Mouse (Mus musculus) limb, embryonic 14.5 days (tissue): ENCODE data around the gene Mycbpap. TPM values are rescaled to one million over a fixed set of nuclear protein-coding genes. Genes with fewer than 3 reads are reported as not detected.

Experiments used
- ATAC-seq: fragments of 200-750 bp; cut with Nextera tagmentation; 2 replicates; pipeline ENCODE4 v1.8.0; 2017; ENCODE audit warnings: low read depth, moderate number of reproducible peaks, moderate TSS enrichment; ENCODE audit not compliant: low FRiP score
- DNase-seq: peaks from one replicate; pipeline ENCODE4 v3.0.0-alpha.2; 2015; ENCODE audit warnings: low spot score
- H3K27ac ChIP-seq: fragments of 300-500 bp; sonication (generic); replicated peaks from 2 replicates; pipeline ENCODE4 v1.5.1; 2014; ENCODE audit warnings: low read depth, mild to moderate bottlenecking, low read length, moderate library complexity, mixed read lengths
- H3K27me3 ChIP-seq: fragments of 300-500 bp; sonication (generic); 2 replicates; pipeline ENCODE4 v1.6.1; 2014; ENCODE audit warnings: low read length, mixed read lengths; ENCODE audit not compliant: control insufficient read depth, insufficient read depth
- H3K36me3 ChIP-seq: fragments of 300-500 bp; sonication (generic); 2 replicates; pipeline ENCODE4 v1.6.1; 2014; ENCODE audit warnings: mild to moderate bottlenecking, low read length, moderate library complexity, mixed read lengths; ENCODE audit not compliant: control insufficient read depth, insufficient read depth
- H3K4me1 ChIP-seq: fragments of 300-500 bp; sonication (generic); 2 replicates; pipeline ENCODE4 v1.6.1; 2014; ENCODE audit warnings: antibody characterized with exemption, low read length, mixed read lengths; ENCODE audit not compliant: control insufficient read depth, insufficient read depth
- H3K4me2 ChIP-seq: fragments of 300-500 bp; sonication (generic); replicated peaks from 2 replicates; pipeline ENCODE4 v1.6.1; 2014; ENCODE audit warnings: low read depth, mild to moderate bottlenecking, low read length, moderate library complexity; ENCODE audit not compliant: severe bottlenecking
- H3K4me3 ChIP-seq: fragments of 300-500 bp; sonication (generic); replicated peaks from 2 replicates; pipeline ENCODE4 v1.5.1; 2014; ENCODE audit warnings: low read length
- H3K9ac ChIP-seq: fragments of 300-500 bp; sonication (generic); 2 replicates; pipeline ENCODE4 v1.6.1; 2014; ENCODE audit warnings: mild to moderate bottlenecking, low read depth, low read length, moderate library complexity; ENCODE audit not compliant: severe bottlenecking
- H3K9me3 ChIP-seq: fragments of 300-500 bp; sonication (generic); 2 replicates; pipeline ENCODE4 v1.6.1; 2016; ENCODE audit warnings: low read length; ENCODE audit not compliant: control insufficient read depth
- POLR2A ChIP-seq: fragments of 200-500 bp; IDR thresholded peaks from 2 replicates; pipeline ENCODE4 v1.8.0; 2012; ENCODE audit warnings: inconsistent platforms, mild to moderate bottlenecking, moderate library complexity, borderline replicate concordance; ENCODE audit not compliant: insufficient read depth, insufficient read length; ENCODE audit errors: extremely low read depth
- WGBS: fragments of 180-500 bp; shearing (Covaris S2); extraction: QIAGEN DNeasy Blood & Tissue Kit; methylation state at CpG from one replicate; pipeline ENCODE4 v1.1.7; 2014; 5-methylcytosine and 5-hydroxymethylcytosine counted together
- polyA plus RNA-seq, 2 experiments: library from polyadenylated mRNA; depleted of rRNA in 1 of 2; stranded (reverse) in 1 of 2; unstranded in 1 of 2; fragments of >200 nt; fragmentation: Nextera tagmentation in 1 of 2; extraction: Ambion mirVana in 1 of 2; gene quantifications; 2 replicates each; pipeline versions ENCODE4 v1.2.1 to v1.2.3; 2012 to 2014

The Mycbpap gene
- polyA plus RNA-seq, 2 experiments, result 1.2 to 2.6 TPM

DNA sequence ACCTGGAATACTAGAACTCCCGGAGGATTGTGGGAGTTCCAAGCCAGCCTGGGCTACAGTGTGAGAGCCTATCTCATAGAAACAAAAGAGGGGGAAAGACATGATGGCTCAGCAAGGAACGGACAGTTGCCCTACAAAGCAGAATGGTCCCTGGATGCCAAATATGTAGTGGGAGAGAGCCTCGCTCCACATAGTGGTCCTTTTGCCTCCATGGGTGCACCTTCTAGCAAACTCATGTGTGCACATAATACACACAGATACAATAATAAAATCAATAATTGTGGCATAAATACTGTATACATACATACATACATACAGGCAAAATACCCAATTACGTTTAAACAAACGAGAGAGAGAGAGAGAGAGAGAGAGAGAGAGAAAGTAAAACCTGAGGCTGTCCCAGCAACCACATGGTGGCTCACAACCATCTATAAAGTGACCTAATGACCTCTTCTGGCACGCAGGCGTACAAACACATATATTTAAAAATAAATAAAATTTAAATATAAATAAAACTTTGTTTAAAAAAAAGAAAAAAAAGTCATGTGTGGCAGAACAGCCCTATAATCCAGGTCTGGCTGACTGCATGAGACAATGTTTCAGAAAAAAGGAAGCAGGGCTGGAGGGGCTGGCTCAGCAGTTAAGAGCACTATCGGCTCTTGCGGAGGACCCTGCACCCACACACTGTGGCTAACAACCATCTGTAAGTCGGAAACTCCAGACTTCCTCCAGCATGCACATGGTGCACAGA lies 28.3 kb upstream of the Mycbpap start:
- ATAC-seq (no peak), DNase-seq (no peak)
- Histone ChIP-seq H3K4me2 (0 out of 2 replicates have a peak overlapping the region, but pooled peaks have one; percentile 78), H3K9me3 (no peaks in the 10 kb centered on the region), H3K9ac (no peak overlapping the region), H3K4me3 (no peak overlapping the region), H3K27me3 (no peaks in the 10 kb centered on the region), H3K4me1 (peaks cover 12% of the 10 kb centered on the region), H3K27ac (0 out of 2 replicates have a peak overlapping the region, but pooled peaks have one; percentile 10), H3K36me3 (no peaks in the 10 kb centered on the region)
- no peak for TF ChIP-seq POLR2A
- WGBS, result 64% methylated on average over 10 of the region's 10 CpGs

DNA sequence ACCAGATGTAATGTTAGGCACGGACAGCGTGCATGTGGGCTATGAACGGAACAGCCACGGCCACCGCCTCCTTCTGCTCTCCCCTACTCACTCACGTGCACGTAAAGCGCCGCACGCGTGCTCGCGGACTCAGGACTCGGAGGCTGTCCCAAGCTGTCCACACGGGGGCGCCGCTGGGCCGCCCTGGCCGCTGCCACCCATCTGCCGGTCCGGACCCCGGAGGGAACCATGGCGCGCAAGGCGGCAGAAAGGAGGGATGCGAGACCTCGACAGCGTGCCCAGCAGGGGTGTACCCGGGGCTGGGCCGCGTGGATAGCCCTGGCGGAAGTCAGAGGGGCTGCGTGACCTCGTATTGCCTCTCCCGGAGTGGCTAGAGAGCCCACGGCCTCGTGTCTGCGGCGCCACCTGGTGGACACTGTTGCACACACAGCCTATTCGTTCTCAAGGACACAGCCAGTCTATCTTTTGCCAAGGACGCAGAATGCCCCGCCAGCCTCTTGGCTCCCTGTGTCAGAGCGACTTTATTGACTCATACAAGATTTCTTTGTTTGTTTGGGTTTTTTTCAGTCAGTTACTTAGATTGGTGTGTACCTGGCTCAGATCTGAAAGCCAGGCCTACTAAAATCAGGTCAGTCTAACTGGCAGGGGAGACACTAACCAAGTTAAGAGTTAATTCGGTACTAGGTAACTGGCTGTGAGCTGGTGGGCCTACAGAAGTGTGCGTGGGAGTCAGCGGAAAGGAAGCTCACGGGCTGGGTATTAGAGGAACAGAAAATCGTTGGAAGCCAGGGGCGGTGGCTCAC lies 27.5 kb upstream of the Mycbpap start, which contains the start of gene Rsad1:
Gene Rsad1 (minus strand): TSS at position 368 of the 803 bp plus-strand sequence.
- peak; percentile 94 for DNase-seq
- WGBS, result 5% methylated on average over 46 of the region's 49 CpGs
- Histone ChIP-seq H3K27me3 (no peaks in the 10 kb centered on the region), H3K9ac (peak within 1 kb of the TSS; percentile 66), H3K4me3 (peak within 1 kb of the TSS; percentile 57), H3K4me2 (peak within 1 kb of the TSS; percentile 78), H3K36me3 (no peaks in the 10 kb centered on the region), H3K27ac (peak within 1 kb of the TSS; percentile 79), H3K4me1 (peaks cover 12% of the 10 kb centered on the region), H3K9me3 (no peaks in the 10 kb centered on the region)
- peak; percentile 89 for ATAC-seq
- 0 out of 2 replicates have a peak, but pooled peaks have one; percentile 41 for TF ChIP-seq POLR2A

GRCm38 (mm10) chr11:94548041-94548784 lies 26.7 kb upstream of the Mycbpap start:
- Histone ChIP-seq H3K4me2 (peak overlapping the region; percentile 78), H3K9ac (peak overlapping the region; percentile 66), H3K4me1 (peaks cover 17% of the 10 kb centered on the region), H3K27ac (no peak overlapping the region), H3K27me3 (no peaks in the 10 kb centered on the region), H3K4me3 (peak overlapping the region; percentile 57), H3K36me3 (0 out of 2 replicates have a peak, but pooled peaks cover 4% of the 10 kb centered on the region), H3K9me3 (no peaks in the 10 kb centered on the region)
- no peak for TF ChIP-seq POLR2A
- DNase-seq, result no peak
- 11% methylated on average over 24 of the region's 24 CpGs for WGBS
- ATAC-seq, result no peak; the same call in 1 of the 2 replicates

DNA sequence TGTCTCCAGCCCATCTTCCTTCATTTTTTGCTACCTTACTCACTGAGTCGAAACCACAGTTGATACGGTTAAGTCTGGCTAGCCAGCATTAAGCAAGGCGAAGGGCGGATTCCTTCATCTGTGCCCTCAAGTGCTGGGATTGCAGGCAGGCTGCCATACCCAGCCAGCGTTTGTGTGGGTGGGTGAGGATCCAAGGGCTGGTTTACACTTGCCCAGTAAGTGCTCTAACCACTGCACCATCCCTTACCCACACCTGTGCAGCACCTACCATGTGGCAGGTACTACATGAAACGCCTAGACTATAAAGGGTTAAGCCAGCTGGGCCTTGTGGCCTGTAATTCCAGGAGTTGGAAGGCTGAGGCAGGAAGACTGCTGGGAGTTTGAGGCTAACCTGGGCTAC lies 25.7 kb upstream of the Mycbpap start:
- Histone ChIP-seq H3K27ac (no peak overlapping the region), H3K4me3 (no peak overlapping the region), H3K9ac (no peak overlapping the region), H3K36me3 (peaks cover 9% of the 10 kb centered on the region; the same call in 1 of the 2 replicates), H3K27me3 (no peaks in the 10 kb centered on the region), H3K4me2 (no peak overlapping the region), H3K4me1 (peaks cover 17% of the 10 kb centered on the region), H3K9me3 (no peaks in the 10 kb centered on the region)
- ATAC-seq, result no peak
- 90% methylated on average over 6 of the region's 6 CpGs for WGBS
- no peak for DNase-seq
- no peak for TF ChIP-seq POLR2A

DNA sequence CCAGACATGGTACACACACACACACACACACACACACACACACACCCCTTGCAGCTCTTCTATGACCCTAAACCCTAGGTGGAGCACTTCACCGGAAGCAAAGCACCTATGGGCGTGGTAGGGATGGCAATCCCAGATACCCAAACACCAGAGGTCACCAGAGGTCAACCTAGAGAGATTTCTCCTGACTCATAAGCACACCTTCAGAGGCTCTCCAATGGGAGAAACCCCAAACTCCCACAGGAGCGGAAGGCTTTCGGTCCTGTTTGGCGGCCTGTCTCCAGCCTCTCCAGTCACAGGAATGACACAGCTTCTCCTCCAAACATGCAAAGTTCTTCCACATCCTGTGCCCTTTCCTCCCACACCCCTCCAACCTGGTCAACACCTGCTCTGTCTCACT lies 24.8 kb upstream of the Mycbpap start:
- WGBS, result 96% methylated on average over 5 of the region's 5 CpGs
- Histone ChIP-seq H3K9me3 (no peaks in the 10 kb centered on the region), H3K27me3 (no peaks in the 10 kb centered on the region), H3K4me3 (no peak overlapping the region), H3K36me3 (peaks cover 14% of the 10 kb centered on the region; the same call in 1 of the 2 replicates), H3K9ac (no peak overlapping the region), H3K4me1 (peaks cover 17% of the 10 kb centered on the region), H3K4me2 (no peak overlapping the region), H3K27ac (no peak overlapping the region)
- DNase-seq (no peak), ATAC-seq (no peak)
- TF ChIP-seq POLR2A, result no peak
